Mouse (Mus musculus) lung, postnatal 10 days (tissue): ENCODE results near the gene Sobp.

Experiments
- DNase-seq: peaks from one replicate; pipeline ENCODE4 v3.0.0; 2021

Sobp gene

GRCm38 (mm10) chr10:42987594-42988052 is 186.7 kb downstream of the Sobp start:
- peak; percentile 63 for DNase-seq

- DNase-seq = no peak
Measured at GRCm38 (mm10) chr10:42984886-42985285, 189.4 kb downstream of the Sobp start.

GRCm38 (mm10) chr10:42980999-42981757 is 193.2 kb downstream of the Sobp start:
- no peak for DNase-seq

GRCm38 (mm10) chr10:42978346-42978745 is 196.0 kb downstream of the Sobp start:
- no peak for DNase-seq

GRCm38 (mm10) chr10:42976577-42976976 is 197.8 kb downstream of the Sobp start:
- DNase-seq = no peak

GRCm38 (mm10) chr10:42973537-42973936 is 200.8 kb downstream of the Sobp start:
- no peak for DNase-seq

GRCm38 (mm10) chr10:42972504-42973172 is 201.7 kb downstream of the Sobp start:
- peak; percentile 85 for DNase-seq

GRCm38 (mm10) chr10:42968332-42968731 is 206.0 kb downstream of the Sobp start:
- DNase-seq = no peak

- DNase-seq = no peak
Measured at GRCm38 (mm10) chr10:42963061-42963460, 211.3 kb downstream of the Sobp start.

- DNase-seq = peak; percentile 46
Measured at GRCm38 (mm10) chr10:42962655-42963054, 211.7 kb downstream of the Sobp start.

GRCm38 (mm10) chr10:42962181-42962601 is 212.1 kb downstream of the Sobp start:
- no peak for DNase-seq

- DNase-seq = peak; percentile 11
Measured at GRCm38 (mm10) chr10:42961771-42962170, 212.6 kb downstream of the Sobp start.

GRCm38 (mm10) chr10:42958686-42959085 is 215.6 kb downstream of the Sobp start:
- DNase-seq = no peak

GRCm38 (mm10) chr10:42957881-42958651 is 216.3 kb downstream of the Sobp start:
- peak; percentile 79 for DNase-seq

- no peak for DNase-seq
Measured at GRCm38 (mm10) chr10:42955205-42955604, 219.1 kb downstream of the Sobp start.

GRCm38 (mm10) chr10:42953601-42954000 is 220.7 kb downstream of the Sobp start:
- DNase-seq = no peak
